In genomic region chr4:133484266-133485025, GRCm38 (mm10) we compare ENCODE assay signal across 8 mouse cellular contexts. TPM values are rescaled to one million over a fixed set of nuclear protein-coding genes. Genes with fewer than 3 reads are reported as not detected.
A peak's percentile ranks its signal among the peaks of the same experiment; 100 is the strongest.
DNase-seq lines count a peak whose midpoint lies in the region; ATAC-seq lines count a peak whose summit lies in the region.

No protein-coding gene starts in this region.

- peaks cover 11% of the 10 kb centered on the region for H3K4me1 ChIP-seq in neural tube, embryonic 12.5 days

- 0 out of 2 replicates have a peak overlapping the region, but pooled peaks have one; percentile 3 for H3K9ac ChIP-seq in neural tube, embryonic 12.5 days

- WGBS in large intestine, adult 2 months = 13% methylated on average over 22 of the region's 22 CpGs
- WGBS in neural tube, embryonic 12.5 days = 15% methylated on average over 22 of the region's 22 CpGs

- H3K36me3 ChIP-seq in neural tube, embryonic 12.5 days = no peaks in the 10 kb centered on the region

- H3K9me3 ChIP-seq in neural tube, embryonic 12.5 days = no peaks in the 10 kb centered on the region

- H3K4me3 ChIP-seq in neural tube, embryonic 12.5 days = no peak overlapping the region

- ATAC-seq in frontal cortex, adult (ENCODE audit: low TSS enrichment) = peak; percentile 16; the same call in 1 of the 2 replicates
- no peak for ATAC-seq in neural tube, embryonic 12.5 days (ENCODE audit: low FRiP score, low read depth)

- no peak for DNase-seq in frontal cortex, postnatal 36 days (ENCODE audit: low spot score in 2 of 2)
- peak; percentile 91 for DNase-seq in R1 (ENCODE audit: low read depth, low spot score)
- peak; percentile 40 to 52 for DNase-seq in heart, postnatal 36 days
- peak; percentile 50 for DNase-seq in large intestine, adult 2 months (ENCODE audit: low read depth, low spot score)
- DNase-seq in cerebellum, adult 8-10 months = no peak
- no peak for DNase-seq in thymus, postnatal 0 days (ENCODE audit: low spot score)

- H3K27ac ChIP-seq in neural tube, embryonic 12.5 days = no peak overlapping the region

- intact Hi-C loops in heart, postnatal 36 days (cut with DNase I) = no loop called here

- peaks cover 32% of the 10 kb centered on the region for H3K27me3 ChIP-seq in neural tube, embryonic 12.5 days (replicated peaks)

- peak overlapping the region; percentile 24 for H3K4me2 ChIP-seq in neural tube, embryonic 12.5 days (replicated peaks)

RNA-seq across cellular contexts. Expression of gene Tent5b, which starts 4.5 kb away (rescaled TPM):
- 1 to 10 TPM; 2.1 to 2.2 TPM for total RNA-seq in heart, postnatal 36 days (2021)
- polyA plus RNA-seq in large intestine, adult 2 months (2012; rRNA removed) = 5.1 and 5.2 TPM in 2 replicates
- 0.29 and 0.66 TPM in 2 replicates for polyA plus RNA-seq in neural tube, embryonic 12.5 days (2016; fragmentation: Nextera tagmentation; extraction: Ambion mirVana)
- 0.38 and 0.40 TPM in 2 replicates for polyA plus RNA-seq in thymus, postnatal 0 days (2015; fragmentation: Nextera tagmentation; extraction: Ambion mirVana)

RNA-seq across cellular contexts. Expression of gene Trnp1, which starts 13.9 kb away (rescaled TPM):
- 1 to 10 TPM; 1.7 to 2.0 TPM for total RNA-seq in heart, postnatal 36 days (2021)
- 6.5 and 7.9 TPM in 2 replicates for polyA plus RNA-seq in large intestine, adult 2 months (2012; rRNA removed)
- polyA plus RNA-seq in neural tube, embryonic 12.5 days (2016; fragmentation: Nextera tagmentation; extraction: Ambion mirVana) = 2.5 and 3.7 TPM in 2 replicates
- polyA plus RNA-seq in thymus, postnatal 0 days (2015; fragmentation: Nextera tagmentation; extraction: Ambion mirVana) = 1.2 and 1.4 TPM in 2 replicates

RNA-seq across cellular contexts. Expression of gene Kdf1, which starts 34.3 kb away (rescaled TPM):
- total RNA-seq in heart, postnatal 36 days (2021) = not detected
- polyA plus RNA-seq in large intestine, adult 2 months (2012; rRNA removed) = 38.0 and 38.5 TPM in 2 replicates
- polyA plus RNA-seq in neural tube, embryonic 12.5 days (2016; fragmentation: Nextera tagmentation; extraction: Ambion mirVana) = 1.1 and 1.5 TPM in 2 replicates
- 9.7 and 11.2 TPM in 2 replicates for polyA plus RNA-seq in thymus, postnatal 0 days (2015; fragmentation: Nextera tagmentation; extraction: Ambion mirVana)

Comparison
In these comparisons a context has a peak if more than half of its experiments do, and no peak if none do; other contexts are left out.
1. DNase-seq: peak in R1 (single experiment), heart, postnatal 36 days (2 of 2) and large intestine, adult 2 months (single experiment); none in frontal cortex, postnatal 36 days (0 of 2), cerebellum, adult 8-10 months (single experiment) and thymus, postnatal 0 days (single experiment).